Mouse (Mus musculus) kidney, embryonic 14.5 days (tissue): ENCODE results near the gene Chml. TPM values are rescaled to one million over a fixed set of nuclear protein-coding genes. Genes with fewer than 3 reads are reported as not detected.

ENCODE experiments used
- ATAC-seq: fragments of 200-750 bp; cut with Nextera tagmentation; 2 replicates; pipeline ENCODE4 v1.8.0; 2017; ENCODE audit warnings: moderate number of reproducible peaks, mild to moderate bottlenecking, moderate TSS enrichment, moderate library complexity; ENCODE audit not compliant: low FRiP score, low TSS enrichment
- H3K27ac ChIP-seq: fragments of 300-500 bp; sonication (generic); 2 replicates; pipeline ENCODE4 v1.5.1; 2014; ENCODE audit warnings: low read depth, mild to moderate bottlenecking, low read length, moderate library complexity, mixed read lengths
- H3K27me3 ChIP-seq: fragments of 300-500 bp; sonication (generic); 2 replicates; pipeline ENCODE4 v1.6.1; 2014; ENCODE audit warnings: mild to moderate bottlenecking, low read length; ENCODE audit not compliant: control insufficient read depth, insufficient read depth
- H3K36me3 ChIP-seq: fragments of 300-500 bp; sonication (generic); 2 replicates; pipeline ENCODE4 v1.6.1; 2014; ENCODE audit warnings: low read length, mixed read lengths; ENCODE audit not compliant: control insufficient read depth, insufficient read depth
- H3K4me1 ChIP-seq: fragments of 300-500 bp; sonication (generic); 2 replicates; pipeline ENCODE4 v1.6.1; 2014; ENCODE audit warnings: low read length, mixed read lengths; ENCODE audit not compliant: control insufficient read depth, insufficient read depth
- H3K4me2 ChIP-seq: fragments of 300-500 bp; sonication (generic); replicated peaks from 2 replicates; pipeline ENCODE4 v1.6.1; 2014; ENCODE audit warnings: low read depth, mild to moderate bottlenecking, low read length
- H3K4me3 ChIP-seq: fragments of 300-500 bp; sonication (generic); 2 replicates; pipeline ENCODE4 v1.5.1; 2014; ENCODE audit warnings: mild to moderate bottlenecking, low read length
- H3K9ac ChIP-seq: fragments of 300-500 bp; sonication (generic); 2 replicates; pipeline ENCODE4 v1.6.1; 2014; ENCODE audit warnings: low read depth, mild to moderate bottlenecking, low read length, moderate library complexity
- H3K9me3 ChIP-seq: fragments of 300-500 bp; sonication (generic); 2 replicates; pipeline ENCODE4 v1.6.1; 2016; ENCODE audit warnings: low read length; ENCODE audit not compliant: control insufficient read depth
- WGBS: fragments of 180-500 bp; shearing (Covaris S2); extraction: QIAGEN DNeasy Blood & Tissue Kit; methylation state at CpG from one replicate; pipeline ENCODE4 v1.1.7; 2014; 5-methylcytosine and 5-hydroxymethylcytosine counted together
- polyA plus RNA-seq: library from polyadenylated mRNA; unstranded; fragments of >200 nt; fragmentation: Nextera tagmentation; extraction: Ambion mirVana; gene quantifications from 2 replicates; pipeline ENCODE4 v1.2.1, GENCODE M21; 2014

Chml gene
- polyA plus RNA-seq = 3.4 and 5.7 TPM in 2 replicates

DNA sequence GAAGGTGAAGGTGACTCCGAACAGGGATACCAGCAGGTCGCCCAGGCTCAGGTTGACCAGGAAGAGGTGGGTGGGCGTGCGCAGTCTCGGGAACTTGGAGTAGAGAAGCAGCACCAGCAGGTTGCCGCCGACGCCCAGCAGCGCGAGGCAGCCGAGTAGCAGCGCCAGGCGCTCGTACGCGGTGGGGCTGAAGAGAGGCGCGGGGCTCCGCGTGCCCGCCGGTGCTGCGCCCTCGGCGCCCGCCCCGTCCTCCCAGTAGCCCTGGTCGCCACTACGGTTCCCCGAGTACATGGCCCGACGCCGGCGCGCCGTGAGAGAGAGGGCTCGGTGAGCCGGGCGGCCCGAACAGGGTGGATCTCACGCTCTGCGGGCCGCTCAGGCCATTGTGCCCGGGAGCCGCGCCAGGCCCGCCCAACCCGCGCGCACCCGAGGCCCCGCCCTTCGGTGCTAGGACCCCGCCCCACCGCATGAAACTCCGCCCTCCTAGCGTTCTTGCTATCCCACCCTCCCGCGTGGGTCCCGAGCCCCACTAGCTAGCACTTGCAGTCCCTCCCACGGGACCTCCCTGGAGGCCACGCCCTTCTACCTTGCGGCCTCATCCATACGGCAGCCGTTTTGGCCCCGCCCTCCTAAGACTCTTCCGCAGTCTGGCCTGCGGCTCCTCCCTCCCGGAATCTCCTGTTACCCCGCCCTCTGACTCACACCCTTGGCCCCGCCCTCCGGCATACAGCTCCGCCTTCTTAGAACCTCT is at the start of gene Chml, which contains the start of gene Opn3:
Gene Chml (minus strand): TSS at position 656 of the 751 bp plus-strand sequence.
Gene Opn3 (minus strand): TSS at position 531 of the 751 bp plus-strand sequence.
- WGBS = under 1% methylated on average over 68 of the region's 73 CpGs

DNA sequence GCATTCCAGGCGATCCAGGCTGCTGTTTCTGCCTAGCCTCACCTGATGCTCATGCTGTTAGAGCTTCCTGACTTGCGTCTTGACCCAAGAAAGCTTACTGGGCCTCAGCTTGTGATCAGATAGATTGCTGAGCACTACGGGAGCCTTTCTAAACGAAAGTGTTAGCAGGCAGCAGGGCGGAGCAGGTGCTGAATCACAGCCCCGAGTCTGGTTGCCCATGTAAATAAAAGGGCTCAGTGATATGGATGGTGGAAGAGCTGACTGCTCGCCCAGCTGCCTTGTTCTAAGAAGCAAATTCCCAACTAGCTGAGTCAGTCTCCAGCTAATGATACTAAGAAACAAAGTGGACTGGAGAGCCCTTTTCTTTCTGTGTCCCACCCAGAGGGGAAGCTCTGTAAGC is 33.1 kb upstream of the Chml start:
- Histone ChIP-seq H3K27me3 (no peaks in the 10 kb centered on the region), H3K9me3 (no peaks in the 10 kb centered on the region), H3K27ac (no peak overlapping the region), H3K4me3 (no peak overlapping the region), H3K36me3 (no peaks in the 10 kb centered on the region), H3K4me1 (no peaks in the 10 kb centered on the region), H3K4me2 (no peak overlapping the region), H3K9ac (no peak overlapping the region)
- ATAC-seq = no peak
- WGBS = 41% methylated on average over 7 of the region's 7 CpGs

More for the DNA sequence above, at the start of gene Chml, which contains the start of gene Opn3:
- peak within 1 kb of the TSS; percentile 80 for H3K4me2 ChIP-seq
- peaks cover 7% of the 10 kb centered on the region for H3K36me3 ChIP-seq
- peak; percentile 99 for ATAC-seq
- H3K9me3 ChIP-seq = no peaks in the 10 kb centered on the region
- H3K4me1 ChIP-seq = peaks cover 3% of the 10 kb centered on the region; the same call in 1 of the 2 replicates
- no peaks in the 10 kb centered on the region for H3K27me3 ChIP-seq
- peak within 1 kb of the TSS; percentile 62 for H3K4me3 ChIP-seq
- H3K27ac ChIP-seq = peak within 1 kb of the TSS; percentile 65; the same call in 1 of the 2 replicates
- H3K9ac ChIP-seq = peak within 1 kb of the TSS; percentile 84

DNA sequence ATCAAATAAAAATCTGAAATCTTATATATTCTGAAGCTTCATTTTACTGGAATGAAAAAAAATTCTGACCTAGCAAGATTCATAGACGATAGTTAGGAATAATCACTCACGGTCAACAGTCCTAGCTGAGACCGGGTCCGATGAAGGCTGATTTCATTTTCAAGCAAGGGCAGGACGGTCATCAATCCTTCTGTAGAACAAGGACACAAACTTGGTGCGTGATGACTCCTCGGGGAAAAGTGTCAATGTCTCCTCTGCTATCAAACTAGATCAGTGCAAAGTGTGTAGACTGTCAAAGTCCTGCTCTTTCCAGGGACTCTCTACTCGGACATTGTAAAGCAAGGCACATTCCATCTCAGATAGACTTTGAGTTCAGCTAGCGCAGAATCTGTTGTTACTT is 24.1 kb upstream of the Chml start:
- Histone ChIP-seq H3K9me3 (no peaks in the 10 kb centered on the region), H3K4me2 (no peak overlapping the region), H3K9ac (no peak overlapping the region), H3K27me3 (no peaks in the 10 kb centered on the region), H3K36me3 (no peaks in the 10 kb centered on the region), H3K4me1 (no peaks in the 10 kb centered on the region), H3K4me3 (no peak overlapping the region), H3K27ac (no peak overlapping the region)
- no peak for ATAC-seq
- WGBS = 88% methylated on average over 9 of the region's 9 CpGs

DNA sequence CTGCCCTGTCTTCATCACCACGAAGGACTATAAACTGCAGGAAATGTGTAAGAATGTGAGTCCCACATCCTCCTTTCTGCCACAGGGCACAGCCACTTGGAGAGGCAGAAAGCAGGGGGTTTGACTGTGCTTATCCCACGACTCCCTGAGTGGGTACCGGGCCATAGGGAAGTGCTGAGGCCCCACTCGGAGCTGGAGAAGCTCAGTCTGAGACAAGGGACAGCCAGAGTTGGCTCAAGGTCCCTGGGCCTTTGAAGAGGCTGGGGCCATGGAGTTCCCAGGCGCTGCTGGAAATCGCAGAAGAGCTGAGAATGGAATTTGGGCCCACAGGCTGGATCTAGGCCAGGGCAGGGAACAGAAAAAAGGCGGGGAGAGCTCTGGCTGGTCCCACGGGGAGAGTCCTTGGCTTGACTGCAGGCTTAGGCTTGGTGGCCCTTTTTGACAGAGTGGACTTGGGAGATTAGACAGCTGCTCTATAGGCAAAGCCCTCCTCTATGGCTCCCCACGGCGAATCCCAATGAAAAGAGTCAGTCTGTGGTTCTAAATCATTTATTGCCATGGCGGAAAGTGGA is 19.7 kb upstream of the Chml start:
- H3K36me3 ChIP-seq = no peaks in the 10 kb centered on the region
- no peak overlapping the region for H3K27ac ChIP-seq
- H3K9me3 ChIP-seq = no peaks in the 10 kb centered on the region
- H3K4me2 ChIP-seq = no peak overlapping the region
- no peaks in the 10 kb centered on the region for H3K27me3 ChIP-seq
- no peak overlapping the region for H3K9ac ChIP-seq
- ATAC-seq = 0 out of 2 replicates have a peak, but pooled peaks have one; percentile 49
- H3K4me3 ChIP-seq = no peak overlapping the region
- no peaks in the 10 kb centered on the region for H3K4me1 ChIP-seq
- 85% methylated on average over 11 of the region's 11 CpGs for WGBS

DNA sequence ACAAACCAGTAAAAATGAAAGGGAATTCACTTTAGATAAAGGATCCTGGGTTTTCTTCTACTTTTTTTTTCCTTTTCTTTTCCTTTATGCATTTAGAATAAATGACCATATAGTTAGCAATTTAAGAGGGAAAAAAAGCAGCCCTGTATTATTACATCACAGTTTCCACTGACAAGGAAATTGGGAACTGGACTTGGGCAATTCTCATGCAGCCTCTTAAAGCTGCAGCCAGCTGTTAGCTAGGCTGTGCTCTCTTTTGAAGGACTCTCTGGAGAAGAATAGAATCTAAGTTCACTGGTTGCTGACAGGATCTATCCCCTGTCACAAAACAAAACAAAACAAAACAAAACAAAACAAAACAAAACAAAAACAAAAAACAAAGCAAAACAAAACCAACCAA is 15.3 kb upstream of the Chml start:
- H3K9ac ChIP-seq = no peak overlapping the region
- H3K27ac ChIP-seq = no peak overlapping the region
- no peak overlapping the region for H3K4me3 ChIP-seq
- no peaks in the 10 kb centered on the region for H3K4me1 ChIP-seq
- no peak overlapping the region for H3K4me2 ChIP-seq
- ATAC-seq = no peak
- H3K36me3 ChIP-seq = no peaks in the 10 kb centered on the region
- H3K9me3 ChIP-seq = no peaks in the 10 kb centered on the region
- H3K27me3 ChIP-seq = no peaks in the 10 kb centered on the region

DNA sequence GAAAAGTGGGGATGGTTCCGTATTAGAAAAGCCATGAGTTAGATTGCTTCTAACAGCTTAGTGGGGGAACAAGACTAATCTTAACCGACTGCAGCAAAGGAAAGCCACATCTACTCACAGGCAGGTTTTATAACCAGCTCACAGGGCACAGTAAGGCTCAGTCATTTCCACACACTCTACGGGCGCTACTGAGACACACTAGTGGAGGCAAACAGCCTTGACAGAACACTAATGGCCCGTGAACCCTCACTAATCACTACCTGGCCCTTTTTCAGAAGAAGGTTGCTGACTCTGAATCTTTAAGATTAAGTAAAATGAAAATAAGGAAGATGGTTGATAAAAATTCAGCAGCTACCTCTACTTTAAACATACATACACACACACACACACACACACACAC is 14.9 kb upstream of the Chml start:
- Histone ChIP-seq H3K9me3 (no peaks in the 10 kb centered on the region), H3K27me3 (no peaks in the 10 kb centered on the region), H3K4me3 (no peak overlapping the region), H3K9ac (no peak overlapping the region), H3K4me1 (no peaks in the 10 kb centered on the region), H3K36me3 (no peaks in the 10 kb centered on the region), H3K4me2 (no peak overlapping the region), H3K27ac (no peak overlapping the region)
- 41% methylated on average over 5 of the region's 5 CpGs for WGBS
- ATAC-seq = no peak

DNA sequence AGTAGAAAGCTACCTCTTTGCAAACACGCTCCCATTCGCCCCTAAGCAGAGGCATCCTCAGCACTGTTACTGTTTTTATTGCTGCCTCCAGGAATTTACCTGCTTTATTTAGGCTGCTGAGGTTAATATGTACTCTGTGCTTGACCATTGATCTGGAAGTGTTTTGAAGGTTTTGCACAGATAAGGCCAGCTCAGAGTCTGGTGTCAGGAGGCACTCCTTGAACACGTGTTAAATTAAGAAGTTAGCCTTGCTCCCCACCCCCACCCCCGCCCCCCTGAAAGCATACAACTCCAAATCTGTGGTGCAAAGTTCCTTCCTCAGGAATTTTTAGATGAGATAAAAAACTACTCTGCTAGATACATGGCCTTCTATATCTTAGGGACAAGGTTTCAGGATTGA is 8.4 kb upstream of the Chml start:
- ATAC-seq = no peak
- no peak overlapping the region for H3K4me3 ChIP-seq
- 69% methylated on average over 4 of the region's 4 CpGs for WGBS
- H3K36me3 ChIP-seq = no peaks in the 10 kb centered on the region
- H3K9ac ChIP-seq = no peak overlapping the region
- no peak overlapping the region for H3K27ac ChIP-seq
- no peaks in the 10 kb centered on the region for H3K4me1 ChIP-seq
- H3K9me3 ChIP-seq = no peaks in the 10 kb centered on the region
- no peaks in the 10 kb centered on the region for H3K27me3 ChIP-seq
- no peak overlapping the region for H3K4me2 ChIP-seq

DNA sequence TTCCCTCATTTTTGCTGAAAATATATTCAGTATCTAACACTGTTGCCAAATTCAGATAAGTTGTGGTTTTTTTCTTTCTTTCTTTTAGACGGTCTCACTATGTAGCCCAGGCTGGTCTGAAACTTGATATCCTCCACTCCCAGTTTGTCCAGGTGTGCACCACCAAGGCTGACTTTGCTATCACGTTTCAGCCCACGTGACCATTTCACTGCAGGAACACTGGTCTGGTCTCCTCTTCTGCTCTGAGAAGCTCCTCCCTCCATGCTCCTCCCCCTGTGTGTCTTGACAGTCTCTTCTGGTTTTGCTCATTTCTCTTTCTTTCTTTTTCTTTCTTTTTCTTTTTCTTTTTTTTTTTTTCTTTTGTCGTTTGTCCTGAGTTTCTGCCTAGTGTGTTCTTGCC is 7.1 kb upstream of the Chml start:
- Histone ChIP-seq H3K4me1 (no peaks in the 10 kb centered on the region), H3K27ac (no peak overlapping the region), H3K4me3 (no peak overlapping the region), H3K9me3 (no peaks in the 10 kb centered on the region), H3K27me3 (no peaks in the 10 kb centered on the region), H3K9ac (no peak overlapping the region), H3K36me3 (no peaks in the 10 kb centered on the region), H3K4me2 (no peak overlapping the region)
- peak; percentile 68; the same call in 1 of the 2 replicates for ATAC-seq
- 15% methylated on average over 4 of the region's 4 CpGs for WGBS

DNA sequence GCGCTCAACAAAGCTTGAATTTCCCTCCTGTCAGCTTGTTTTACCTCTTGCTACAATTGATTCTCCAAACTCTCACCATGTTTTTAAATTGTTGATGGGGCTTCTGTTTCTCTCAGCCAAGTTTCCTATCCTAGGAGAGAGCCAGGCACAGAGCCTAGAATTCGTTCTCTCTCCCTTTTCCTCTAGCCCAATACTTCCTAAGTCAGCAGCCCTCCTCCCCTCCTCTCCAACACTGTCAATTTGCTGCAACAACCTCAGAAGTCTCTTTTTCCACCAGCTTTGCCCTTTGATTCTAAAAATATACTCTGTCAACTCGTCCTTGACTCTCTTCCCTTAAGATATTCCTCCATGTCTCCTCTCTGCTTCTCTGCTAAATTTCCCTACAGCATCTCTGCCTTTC is 6.7 kb upstream of the Chml start:
- no peak for ATAC-seq
- Histone ChIP-seq H3K27me3 (no peaks in the 10 kb centered on the region), H3K9ac (no peak overlapping the region), H3K36me3 (no peaks in the 10 kb centered on the region), H3K4me3 (no peak overlapping the region), H3K4me1 (no peaks in the 10 kb centered on the region), H3K27ac (no peak overlapping the region), H3K9me3 (no peaks in the 10 kb centered on the region), H3K4me2 (no peak overlapping the region)
- 54% methylated on average over 3 of the region's 3 CpGs for WGBS
